Mouse (Mus musculus): Measurements from ENCODE around the gene Olfr845. TPM values are rescaled to one million over a fixed set of nuclear protein-coding genes. Genes with fewer than 3 reads are reported as not detected.

Olfr845 gene
- polyA plus RNA-seq (2012; rRNA removed): not detected in 2 replicates

DNA sequence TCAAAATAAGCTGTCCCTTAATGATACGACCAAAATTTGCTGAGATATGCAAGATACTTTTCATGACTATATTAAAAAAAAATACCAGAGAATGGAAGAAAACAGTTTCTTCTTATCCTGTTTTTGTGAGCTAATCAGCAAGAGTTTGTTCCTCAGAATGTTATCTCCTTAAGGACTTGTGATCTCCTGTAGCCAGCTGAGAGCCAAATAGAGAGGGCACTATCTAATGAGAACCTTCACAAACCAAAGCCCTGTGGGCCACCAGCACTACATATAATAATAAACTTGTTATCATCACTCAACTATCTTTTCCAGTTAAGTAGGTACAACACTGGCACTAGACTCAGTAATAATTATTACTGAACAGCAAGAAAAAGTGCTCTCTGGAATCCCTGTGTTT is at the start of gene Olfr845:
TSS of gene Olfr845 (plus strand) at position 301 of the 400 bp plus-strand sequence.
- no peak for DNase-seq (ENCODE audit: low read depth, low spot score)
- 70% methylated on average over 1 of the region's 1 CpGs for WGBS

DNA sequence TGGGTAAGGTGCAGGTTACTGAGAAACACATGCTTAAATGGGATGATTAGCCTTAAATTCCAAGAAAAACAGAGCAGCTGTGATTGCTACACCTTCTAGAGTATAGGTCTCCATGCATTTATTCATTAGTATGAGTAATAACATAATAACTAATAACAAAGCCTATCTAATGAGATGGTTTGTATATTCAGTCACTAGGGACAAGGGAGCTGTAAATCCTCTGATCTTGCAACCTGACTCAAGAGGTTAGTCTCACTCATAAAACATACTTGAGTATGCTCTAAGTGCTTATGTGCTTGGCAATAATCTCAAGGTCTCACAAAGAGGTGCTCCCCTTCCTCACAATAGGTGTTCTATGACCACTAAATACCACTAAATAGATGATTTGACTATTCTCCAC is 20.2 kb upstream of the Olfr845 start, which contains the start of gene Olfr844:
TSS of gene Olfr844 (plus strand) at position 301 of the 400 bp plus-strand sequence.
- no peak for DNase-seq (ENCODE audit: low read depth, low spot score)

DNA sequence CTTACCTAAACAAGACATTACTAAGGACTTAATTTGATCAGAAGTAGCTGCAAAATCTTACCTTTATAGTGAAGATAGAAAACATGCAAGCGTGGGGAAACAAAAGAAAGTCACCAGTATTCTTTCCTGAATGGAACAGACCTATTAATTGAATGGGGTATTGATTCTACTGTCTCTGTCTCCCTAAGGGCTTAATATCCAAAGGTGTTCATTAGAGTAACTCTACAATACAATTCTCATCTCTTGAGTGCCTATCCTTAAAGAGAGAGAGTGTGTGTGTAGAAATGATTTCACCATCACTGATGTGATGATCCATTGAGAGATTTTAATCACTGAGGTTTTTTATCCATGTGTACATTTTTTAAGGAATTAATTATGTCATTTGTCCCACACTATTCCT is 27.6 kb downstream of the Olfr845 start, which contains the start of gene Olfr846:
TSS of gene Olfr846 (minus strand) at position 101 of the 400 bp plus-strand sequence.
- WGBS: 42% methylated on average over 1 of the region's 1 CpGs
- no peak for DNase-seq (ENCODE audit: low read depth, low spot score)

DNA sequence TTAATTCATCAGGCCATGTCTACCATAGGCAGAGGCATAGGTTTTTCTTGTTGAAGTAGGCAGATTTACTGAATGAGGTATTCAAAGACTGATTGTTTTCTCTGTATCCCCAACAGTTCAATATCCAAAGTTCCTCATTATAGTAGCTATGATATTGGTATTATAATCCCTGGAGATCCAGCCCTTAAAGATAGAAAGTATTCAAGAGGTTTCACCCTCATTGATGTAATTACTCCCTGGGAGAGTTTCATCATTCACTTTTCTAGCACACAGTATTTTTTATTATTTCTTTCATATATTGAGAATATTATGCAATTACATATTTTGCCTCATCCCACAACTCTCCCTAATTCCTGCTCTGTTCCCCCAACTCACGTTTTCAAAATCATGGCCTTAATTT is 42.3 kb downstream of the Olfr845 start, which contains the start of gene Olfr847:
TSS of gene Olfr847 (minus strand) at position 101 of the 400 bp plus-strand sequence.
- DNase-seq (ENCODE audit: low read depth, low spot score): no peak
- 59% methylated on average over 1 of the region's 1 CpGs for WGBS

Other genes starting within 250 kb of the Olfr845 start
- not detected in 2 replicates for gene Olfr836, start 216.1 kb upstream of the Olfr845 start, polyA plus RNA-seq (2012; rRNA removed)
- not detected in 2 replicates for gene Olfr837, start 200.1 kb upstream of the Olfr845 start, polyA plus RNA-seq (2012; rRNA removed)
- not detected in 2 replicates for gene Olfr839-ps1, start 159.1 kb upstream of the Olfr845 start, polyA plus RNA-seq (2012; rRNA removed)
- gene Olfr843, start 84.5 kb upstream of the Olfr845 start, polyA plus RNA-seq (2012; rRNA removed): not detected in 2 replicates
- not detected in 2 replicates for gene Olfr844, start 20.1 kb upstream of the Olfr845 start, polyA plus RNA-seq (2012; rRNA removed)
- not detected in 2 replicates for gene Olfr846, start 27.5 kb downstream of the Olfr845 start, polyA plus RNA-seq (2012; rRNA removed)
- not detected in 2 replicates for gene Olfr847, start 42.2 kb downstream of the Olfr845 start, polyA plus RNA-seq (2012; rRNA removed)
- not detected in 2 replicates for gene Olfr849, start 103.8 kb downstream of the Olfr845 start, polyA plus RNA-seq (2012; rRNA removed)
- not detected in 2 replicates for gene Olfr850, start 141.8 kb downstream of the Olfr845 start, polyA plus RNA-seq (2012; rRNA removed)
- not detected in 2 replicates for gene Olfr851, start 156.8 kb downstream of the Olfr845 start, polyA plus RNA-seq (2012; rRNA removed)
- not detected in 2 replicates for gene Olfr853, start 204.6 kb downstream of the Olfr845 start, polyA plus RNA-seq (2012; rRNA removed)
- gene Olfr854, start 230.9 kb downstream of the Olfr845 start, polyA plus RNA-seq (2012; rRNA removed): not detected in 2 replicates
- not detected in 2 replicates for gene Olfr855, start 246.2 kb downstream of the Olfr845 start, polyA plus RNA-seq (2012; rRNA removed)